Mouse (Mus musculus) megakaryocyte progenitor cell, adult 5-6 weeks (primary cell): Measurements from ENCODE around the gene 1300017J02Rik. TPM values are rescaled to one million over a fixed set of nuclear protein-coding genes. Genes with fewer than 3 reads are reported as not detected.
A peak's percentile ranks its signal among the peaks of the same experiment; 100 is the strongest.

Experiments used
- ATAC-seq: replicated peaks from 2 replicates; pipeline ENCODE4 v1.8.0; 2016; ENCODE audit warnings: mild to moderate bottlenecking, moderate TSS enrichment, inconsistent platforms; ENCODE audit not compliant: poor library complexity
- total RNA-seq, 2 experiments: library from RNA; stranded (forward) in 1 of 2; stranded (reverse) in 1 of 2; fragments of 157-497, 149-512 nt in 1 of 2; fragments of 200-1000 nt in 1 of 2; gene quantifications; 2 replicates each; pipeline versions ENCODE4 v1.2.3 to v1.2.4; 2015 to 2017

The 1300017J02Rik gene
- total RNA-seq, 2 experiments from 2014 or later = 1.1 TPM

DNA sequence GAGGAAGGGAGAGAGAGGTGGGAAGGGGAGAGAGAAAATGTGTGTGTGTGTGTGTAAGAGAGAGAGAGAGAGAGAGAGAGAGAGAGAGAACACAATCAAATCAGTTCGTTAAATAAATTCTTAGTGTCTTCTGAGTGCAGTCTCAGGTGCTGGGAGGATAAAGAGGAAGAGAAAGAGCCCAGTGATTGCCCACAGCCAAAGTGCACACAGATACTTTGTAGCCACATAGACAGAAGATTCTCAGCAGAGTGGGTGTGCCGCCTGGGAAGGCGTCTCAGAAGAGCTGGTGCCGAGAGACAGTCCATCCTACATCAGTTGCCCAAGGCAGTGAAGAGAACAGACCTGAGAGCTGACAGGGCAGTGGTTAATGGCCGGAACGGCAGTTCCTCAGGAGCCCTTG is 90.6 kb downstream of the 1300017J02Rik start:
- ATAC-seq = no peak

DNA sequence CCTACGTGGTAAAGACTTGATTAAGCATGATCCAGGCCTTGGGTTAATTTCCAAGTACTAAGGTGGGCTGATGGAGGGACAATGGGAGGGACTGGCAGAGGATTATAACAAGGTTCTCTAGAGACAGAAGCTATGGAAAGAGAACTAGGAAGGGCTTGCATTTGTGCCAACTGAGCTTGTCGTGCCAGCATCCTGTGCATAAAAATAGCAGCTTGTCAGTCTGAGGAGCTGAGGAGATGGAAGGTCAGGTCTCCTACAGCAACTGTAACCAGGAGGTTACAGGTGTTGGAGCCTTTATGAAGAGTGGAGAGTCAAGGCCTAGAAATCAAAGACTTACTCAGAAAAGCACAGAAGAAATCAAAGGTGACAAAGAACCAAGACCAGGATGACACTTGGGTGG is 91.3 kb downstream of the 1300017J02Rik start:
- ATAC-seq = no peak

DNA sequence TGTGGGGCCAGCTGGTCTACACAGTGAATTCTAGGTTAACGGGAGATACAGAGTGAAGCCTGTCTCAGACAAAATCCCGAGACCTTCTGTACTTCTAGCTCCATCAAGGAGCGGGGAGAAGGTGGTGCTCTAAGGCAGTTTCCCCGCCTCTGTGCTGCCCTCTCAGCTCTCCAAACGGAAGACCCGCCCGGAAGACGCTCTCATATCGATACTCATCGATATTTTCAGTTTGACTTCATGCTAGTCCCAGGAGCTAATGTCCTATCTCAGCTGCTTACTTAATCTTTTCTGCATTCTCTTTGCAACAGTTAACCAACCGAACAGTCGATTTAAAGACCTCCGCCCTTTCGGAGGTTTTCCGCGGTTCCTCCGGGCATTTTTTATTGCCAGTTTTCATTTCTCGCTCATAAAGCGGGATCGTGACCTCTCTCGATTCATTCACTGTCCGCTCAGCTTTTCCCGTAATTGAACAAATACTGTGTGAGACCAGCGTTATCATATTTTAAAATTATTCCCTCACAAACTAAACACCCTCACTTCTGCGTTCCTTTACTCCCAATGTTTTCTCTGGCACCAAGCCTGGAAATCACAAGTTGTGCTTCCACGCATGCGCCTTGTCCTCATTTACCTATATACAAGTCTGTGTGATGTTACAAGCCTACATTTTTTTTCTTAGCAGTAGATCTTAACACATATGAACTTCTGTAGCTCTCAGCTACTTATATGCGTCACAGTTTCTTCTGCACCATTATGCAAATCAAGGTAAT is 92.0 kb downstream of the 1300017J02Rik start:
- no peak for ATAC-seq

DNA sequence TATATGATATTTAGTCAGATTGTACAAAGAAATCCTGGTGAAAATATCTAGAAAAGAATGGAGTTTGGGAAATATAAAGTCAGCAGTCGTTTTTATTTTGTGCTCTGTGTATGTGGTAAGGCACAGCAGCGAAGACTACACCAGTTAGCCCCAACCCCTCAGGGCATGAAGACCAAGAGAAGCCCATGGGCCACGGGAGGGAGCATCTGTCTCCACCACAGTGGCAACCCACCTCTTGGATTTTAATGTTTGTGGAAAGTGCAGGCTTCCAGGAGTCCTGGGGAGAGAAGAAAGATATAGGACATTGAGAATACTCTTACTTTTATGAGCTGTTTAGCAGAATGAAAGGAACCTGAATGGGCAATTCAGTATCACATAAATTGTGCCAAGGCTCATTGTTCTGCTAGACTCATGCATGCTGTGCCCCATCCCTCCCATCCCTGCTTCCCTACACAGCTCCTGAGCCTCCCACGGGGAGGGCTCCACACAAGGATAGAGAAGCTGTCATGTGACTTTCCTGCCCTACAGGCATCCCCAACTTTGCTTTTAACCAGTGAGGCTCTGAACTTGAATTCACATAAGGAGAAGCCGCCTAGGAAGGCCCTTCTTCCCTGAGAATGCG is 96.0 kb downstream of the 1300017J02Rik start:
- no peak for ATAC-seq

DNA sequence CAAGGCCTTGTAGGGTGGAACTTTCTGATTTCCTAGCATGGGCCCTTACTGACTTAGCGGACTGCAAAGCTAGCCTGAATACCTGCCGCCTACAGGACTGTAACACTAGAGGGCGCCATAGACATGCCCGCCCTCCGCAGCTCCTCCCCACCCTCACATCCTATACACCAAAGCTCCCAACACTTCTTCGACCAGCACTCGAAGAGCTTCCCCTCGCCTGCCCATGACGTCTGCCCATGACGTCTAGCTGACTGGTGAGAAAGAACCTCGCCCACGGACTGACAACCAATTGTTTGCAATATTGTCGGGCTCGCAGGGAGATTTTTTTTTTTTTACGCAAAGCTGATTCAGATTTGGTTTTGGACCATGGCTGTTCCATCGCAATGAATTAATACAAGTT is 97.0 kb downstream of the 1300017J02Rik start:
- peak; percentile 100 for ATAC-seq

DNA sequence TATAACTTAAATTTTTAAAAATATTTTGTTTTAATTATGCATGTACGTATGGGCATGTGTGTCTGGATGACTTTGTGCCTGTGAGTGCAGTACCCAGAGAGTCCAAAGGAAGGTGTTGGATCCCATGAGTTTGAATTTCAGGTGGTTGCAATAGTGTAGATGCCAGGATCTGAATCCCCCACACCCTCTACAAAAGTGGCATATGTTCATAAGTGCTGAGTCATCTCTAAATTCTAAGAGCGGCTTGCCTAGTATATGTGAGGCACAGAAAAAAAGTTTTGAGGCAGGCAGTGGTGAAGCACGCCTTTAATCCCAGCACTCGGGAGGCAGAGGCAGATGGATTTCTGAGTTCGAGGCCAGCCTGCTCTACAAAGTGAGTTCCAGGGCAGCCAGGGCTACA is 99.1 kb downstream of the 1300017J02Rik start:
- ATAC-seq = no peak

DNA sequence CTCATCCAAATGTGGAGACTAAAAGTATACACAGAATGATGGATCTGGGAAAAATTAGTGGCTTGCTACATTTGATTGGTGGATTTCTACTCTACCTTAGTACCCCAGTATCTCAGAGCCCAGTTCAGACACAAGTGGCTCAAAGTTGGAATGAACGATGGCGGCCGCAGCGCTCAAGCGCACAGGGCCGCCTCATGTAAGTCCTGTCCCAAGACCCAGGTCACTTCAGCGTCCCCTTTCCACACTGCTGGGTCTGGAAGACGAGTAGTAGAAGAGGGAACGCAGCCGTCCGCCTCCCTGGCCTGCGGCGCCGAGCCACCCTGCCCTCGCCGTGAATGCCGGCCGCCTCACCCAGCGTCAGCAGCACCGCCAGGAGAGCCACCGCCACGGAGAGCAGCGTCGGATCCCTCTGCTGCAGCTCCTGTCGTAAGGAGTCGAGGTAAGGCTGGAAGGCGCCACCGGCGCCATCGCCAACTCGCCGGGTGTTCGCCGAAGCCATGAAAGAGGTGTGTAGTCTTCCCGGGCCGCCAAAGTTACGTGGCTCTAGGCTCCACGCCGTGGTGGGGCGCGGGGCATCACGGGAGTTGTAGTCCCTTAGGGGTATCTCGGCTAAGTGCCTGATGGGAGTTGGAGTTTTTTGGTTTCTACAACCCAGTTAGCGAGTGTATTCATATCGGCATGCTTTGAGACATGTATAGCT is 103.2 kb downstream of the 1300017J02Rik start, which contains the start of gene Srprb:
TSS of gene Srprb (minus strand) at position 577 of the 700 bp plus-strand sequence.
- peak; percentile 100 for ATAC-seq

Other genes starting within 250 kb of the 1300017J02Rik start
- gene Rab6b, start 193.3 kb downstream of the 1300017J02Rik start, total RNA-seq (2015) = 0.51 and 0.64 TPM in 2 replicates
- 0.04 and 0.10 TPM in 2 replicates for gene Rab6b, start 193.3 kb downstream of the 1300017J02Rik start, total RNA-seq (2017)
- gene Srprb, start 102.9 kb downstream of the 1300017J02Rik start, total RNA-seq (2015) = 21.2 and 25.4 TPM in 2 replicates
- gene Srprb, start 102.9 kb downstream of the 1300017J02Rik start, total RNA-seq (2017) = 19.3 and 23.8 TPM in 2 replicates
- not detected in 2 replicates for gene Gm20425, start 74.8 kb downstream of the 1300017J02Rik start, total RNA-seq (2015)
- gene Gm20425, start 74.8 kb downstream of the 1300017J02Rik start, total RNA-seq (2017) = 5.2 TPM in 1 of 2 replicates, not detected in the other
- gene Trf, start 74.6 kb downstream of the 1300017J02Rik start, total RNA-seq (2015) = 108 and 152 TPM in 2 replicates
- 62.9 and 87.2 TPM in 2 replicates for gene Trf, start 74.6 kb downstream of the 1300017J02Rik start, total RNA-seq (2017)
- gene Topbp1, start 133 bp upstream of the 1300017J02Rik start, total RNA-seq (2015) = 162 and 224 TPM in 2 replicates
- 204 and 227 TPM in 2 replicates for gene Topbp1, start 133 bp upstream of the 1300017J02Rik start, total RNA-seq (2017)
- 110 and 111 TPM in 2 replicates for gene Cdv3, start 60.8 kb upstream of the 1300017J02Rik start, total RNA-seq (2015)
- gene Cdv3, start 60.8 kb upstream of the 1300017J02Rik start, total RNA-seq (2017) = 154 and 193 TPM in 2 replicates
- 0.69 TPM in 1 of 2 replicates, not detected in the other for gene Bfsp2, start 175.3 kb upstream of the 1300017J02Rik start, total RNA-seq (2015)
- gene Bfsp2, start 175.3 kb upstream of the 1300017J02Rik start, total RNA-seq (2017) = 0.62 and 2.1 TPM in 2 replicates